Mouse (Mus musculus): ENCODE measurements around the gene Snd1. TPM values are rescaled to one million over a fixed set of nuclear protein-coding genes. Genes with fewer than 3 reads are reported as not detected.

Gene Snd1
- polyA plus RNA-seq, 1 experiment from 2014 or later = 120 TPM

DNA sequence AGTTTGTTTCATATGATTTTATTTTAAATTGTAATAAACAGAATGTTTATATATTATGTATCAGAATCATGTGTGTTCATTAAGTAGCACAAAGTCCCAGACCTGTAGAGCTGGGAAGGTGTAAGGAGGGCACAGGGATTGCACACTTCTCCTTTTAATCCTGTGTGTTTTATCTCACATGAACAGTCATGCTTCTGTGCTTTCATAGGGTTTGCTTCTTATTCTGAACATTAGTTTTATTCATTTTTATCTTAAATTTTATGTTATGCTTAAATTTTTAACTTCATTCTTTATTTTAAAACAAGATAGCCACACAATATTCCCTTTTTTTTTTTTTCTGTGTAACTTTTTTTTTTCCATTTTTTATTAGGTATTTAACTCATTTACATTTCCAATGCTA is 170.3 kb downstream of the Snd1 start:
- ATAC-seq (ENCODE audit: insufficient number of reproducible peaks, low FRiP score, low TSS enrichment, low read depth) (no peak), DNase-seq (ENCODE audit: low spot score) (no peak)
- Histone ChIP-seq H3K36me3 (ENCODE audit: control insufficient read depth, insufficient read depth, low read length) (no peaks in the 10 kb centered on the region), H3K4me2 (ENCODE audit: low read depth, severe bottlenecking) (no peak overlapping the region), H3K9ac (ENCODE audit: low read length) (no peak overlapping the region), H3K4me3 (ENCODE audit: low read depth, low read length) (no peak overlapping the region), H3K4me1 (ENCODE audit: control insufficient read depth, insufficient read depth, low read length) (no peaks in the 10 kb centered on the region), H3K27me3 (ENCODE audit: control insufficient read depth, insufficient read depth, low read length) (no peaks in the 10 kb centered on the region), H3K27ac (replicated peaks; ENCODE audit: low read depth, low read length) (no peak overlapping the region), H3K9me3 (ENCODE audit: control insufficient read depth, low read length) (no peaks in the 10 kb centered on the region)

GRCm38 (mm10) chr6:28656511-28656910 is 181.6 kb downstream of the Snd1 start:
- 97% methylated on average over 5 of the region's 5 CpGs for WGBS
- ATAC-seq (ENCODE audit: insufficient number of reproducible peaks, low FRiP score, low TSS enrichment, low read depth) (no peak), DNase-seq (ENCODE audit: low spot score) (no peak)
- Histone ChIP-seq H3K27ac (replicated peaks; ENCODE audit: low read depth, low read length) (no peak overlapping the region), H3K9ac (ENCODE audit: low read length) (no peak overlapping the region), H3K36me3 (ENCODE audit: control insufficient read depth, insufficient read depth, low read length) (peaks cover under 1% of the 10 kb centered on the region; the same call in 1 of the 2 replicates), H3K9me3 (ENCODE audit: control insufficient read depth, low read length) (no peaks in the 10 kb centered on the region), H3K27me3 (ENCODE audit: control insufficient read depth, insufficient read depth, low read length) (no peaks in the 10 kb centered on the region), H3K4me3 (ENCODE audit: low read depth, low read length) (no peak overlapping the region), H3K4me2 (ENCODE audit: low read depth, severe bottlenecking) (no peak overlapping the region), H3K4me1 (ENCODE audit: control insufficient read depth, insufficient read depth, low read length) (no peaks in the 10 kb centered on the region)

DNA sequence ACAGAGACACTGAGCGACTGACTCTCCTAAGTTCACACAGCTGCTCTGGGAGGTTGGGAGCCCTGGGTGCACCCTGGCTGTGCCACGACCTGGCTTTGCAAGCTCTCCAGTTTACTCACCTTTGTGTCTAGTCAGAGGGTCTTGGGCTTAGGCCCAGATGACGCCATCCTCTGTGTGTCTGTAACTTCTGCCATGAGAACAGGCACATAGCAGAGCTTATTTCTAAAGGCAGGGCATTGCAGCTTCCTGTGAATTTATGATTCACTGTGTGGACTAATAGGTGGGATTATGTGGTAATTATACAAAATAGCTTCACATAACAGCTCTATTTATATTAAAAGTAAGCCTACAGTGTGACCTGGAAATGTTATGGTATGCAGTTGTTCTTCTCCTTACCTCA is 188.1 kb downstream of the Snd1 start:
- H3K9ac ChIP-seq (ENCODE audit: low read length) = no peak overlapping the region
- 82% methylated on average over 3 of the region's 3 CpGs for WGBS
- no peaks in the 10 kb centered on the region for H3K27me3 ChIP-seq (ENCODE audit: control insufficient read depth, insufficient read depth, low read length)
- no peak overlapping the region for H3K27ac ChIP-seq (replicated peaks; ENCODE audit: low read depth, low read length)
- H3K4me2 ChIP-seq (ENCODE audit: low read depth, severe bottlenecking) = no peak overlapping the region
- no peaks in the 10 kb centered on the region for H3K4me1 ChIP-seq (ENCODE audit: control insufficient read depth, insufficient read depth, low read length)
- no peaks in the 10 kb centered on the region for H3K9me3 ChIP-seq (ENCODE audit: control insufficient read depth, low read length)
- ATAC-seq (ENCODE audit: insufficient number of reproducible peaks, low FRiP score, low TSS enrichment, low read depth) = no peak
- H3K4me3 ChIP-seq (ENCODE audit: low read depth, low read length) = no peak overlapping the region
- H3K36me3 ChIP-seq (ENCODE audit: control insufficient read depth, insufficient read depth, low read length) = peaks cover 2% of the 10 kb centered on the region; the same call in 1 of the 2 replicates
- no peak for DNase-seq (ENCODE audit: low spot score)

DNA sequence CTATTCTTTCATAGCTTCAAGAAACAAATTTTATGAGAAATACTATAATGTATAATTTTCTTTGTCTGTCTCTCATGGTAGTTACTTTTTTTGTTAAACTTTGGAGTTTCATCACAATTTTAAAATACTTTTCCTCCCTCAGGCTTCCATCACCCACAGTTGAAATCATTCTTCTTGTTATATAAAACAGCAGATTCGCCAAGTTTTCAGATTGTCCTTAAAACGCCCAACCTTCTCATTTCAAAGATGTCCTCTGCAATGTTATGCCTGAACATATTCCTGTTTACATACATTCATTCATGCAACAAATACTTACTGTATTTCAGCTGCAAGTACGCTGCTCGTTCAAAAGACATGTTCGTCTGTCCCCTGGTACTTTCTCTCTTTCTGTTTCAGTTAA is 188.7 kb downstream of the Snd1 start:
- Histone ChIP-seq H3K9me3 (ENCODE audit: control insufficient read depth, low read length) (no peaks in the 10 kb centered on the region), H3K27me3 (ENCODE audit: control insufficient read depth, insufficient read depth, low read length) (no peaks in the 10 kb centered on the region), H3K36me3 (ENCODE audit: control insufficient read depth, insufficient read depth, low read length) (peaks cover 4% of the 10 kb centered on the region; the same call in 1 of the 2 replicates), H3K9ac (ENCODE audit: low read length) (no peak overlapping the region), H3K27ac (replicated peaks; ENCODE audit: low read depth, low read length) (no peak overlapping the region), H3K4me2 (ENCODE audit: low read depth, severe bottlenecking) (no peak overlapping the region), H3K4me3 (ENCODE audit: low read depth, low read length) (no peak overlapping the region), H3K4me1 (ENCODE audit: control insufficient read depth, insufficient read depth, low read length) (no peaks in the 10 kb centered on the region)
- DNase-seq (ENCODE audit: low spot score) (no peak), ATAC-seq (ENCODE audit: insufficient number of reproducible peaks, low FRiP score, low TSS enrichment, low read depth) (no peak)
- 96% methylated on average over 5 of the region's 5 CpGs for WGBS

DNA sequence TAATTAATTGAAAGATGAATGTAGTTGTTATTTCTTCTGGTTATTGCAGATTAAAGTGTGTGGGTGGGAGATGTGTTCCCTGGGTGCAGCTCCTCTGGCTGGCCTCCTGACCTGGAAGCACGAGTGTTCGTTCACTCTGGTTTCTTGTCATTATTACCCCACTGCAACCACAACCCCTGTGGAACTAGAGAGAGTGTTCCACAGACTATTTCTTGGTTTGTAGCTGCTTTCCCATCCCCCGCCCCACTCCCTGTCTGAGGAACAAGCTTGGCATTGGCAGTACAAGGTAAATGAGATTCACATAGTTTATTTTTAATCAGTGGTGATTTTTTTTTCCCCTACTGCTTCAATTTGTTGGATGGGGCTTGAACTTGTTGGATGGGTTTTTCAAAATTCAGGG is 189.8 kb downstream of the Snd1 start:
- Histone ChIP-seq H3K4me3 (ENCODE audit: low read depth, low read length) (no peak overlapping the region), H3K36me3 (ENCODE audit: control insufficient read depth, insufficient read depth, low read length) (peaks cover 4% of the 10 kb centered on the region; the same call in 1 of the 2 replicates), H3K4me2 (ENCODE audit: low read depth, severe bottlenecking) (no peak overlapping the region), H3K9me3 (ENCODE audit: control insufficient read depth, low read length) (no peaks in the 10 kb centered on the region), H3K4me1 (ENCODE audit: control insufficient read depth, insufficient read depth, low read length) (no peaks in the 10 kb centered on the region), H3K27ac (replicated peaks; ENCODE audit: low read depth, low read length) (no peak overlapping the region), H3K9ac (ENCODE audit: low read length) (no peak overlapping the region), H3K27me3 (ENCODE audit: control insufficient read depth, insufficient read depth, low read length) (no peaks in the 10 kb centered on the region)
- DNase-seq (ENCODE audit: low spot score) (no peak), ATAC-seq (ENCODE audit: insufficient number of reproducible peaks, low FRiP score, low TSS enrichment, low read depth) (no peak)
- 91% methylated on average over 3 of the region's 3 CpGs for WGBS

- ATAC-seq (ENCODE audit: insufficient number of reproducible peaks, low FRiP score, low TSS enrichment, low read depth) = no peak
Observed at GRCm38 (mm10) chr6:28667586-28667985, 192.6 kb downstream of the Snd1 start.

GRCm38 (mm10) chr6:28669251-28669650 is 194.3 kb downstream of the Snd1 start:
- 0 out of 2 replicates have a peak, but pooled peaks cover 2% of the 10 kb centered on the region for H3K36me3 ChIP-seq (ENCODE audit: control insufficient read depth, insufficient read depth, low read length)
- H3K27ac ChIP-seq (replicated peaks; ENCODE audit: low read depth, low read length) = no peak overlapping the region
- DNase-seq (ENCODE audit: low spot score) (no peak), ATAC-seq (ENCODE audit: insufficient number of reproducible peaks, low FRiP score, low TSS enrichment, low read depth) (no peak)
- no peaks in the 10 kb centered on the region for H3K9me3 ChIP-seq (ENCODE audit: control insufficient read depth, low read length)
- no peak overlapping the region for H3K9ac ChIP-seq (ENCODE audit: low read length)
- H3K4me1 ChIP-seq (ENCODE audit: control insufficient read depth, insufficient read depth, low read length) = no peaks in the 10 kb centered on the region
- no peak overlapping the region for H3K4me3 ChIP-seq (ENCODE audit: low read depth, low read length)
- H3K27me3 ChIP-seq (ENCODE audit: control insufficient read depth, insufficient read depth, low read length) = no peaks in the 10 kb centered on the region
- no peak overlapping the region for H3K4me2 ChIP-seq (ENCODE audit: low read depth, severe bottlenecking)
- 95% methylated on average over 5 of the region's 5 CpGs for WGBS

More at GRCm38 (mm10) chr6:28667586-28667985, 192.6 kb downstream of the Snd1 start:
- H3K9me3 ChIP-seq (ENCODE audit: control insufficient read depth, low read length) = no peaks in the 10 kb centered on the region
- 0 out of 2 replicates have a peak, but pooled peaks cover 2% of the 10 kb centered on the region for H3K36me3 ChIP-seq (ENCODE audit: control insufficient read depth, insufficient read depth, low read length)
- DNase-seq (ENCODE audit: low spot score) = no peak
- no peak overlapping the region for H3K27ac ChIP-seq (replicated peaks; ENCODE audit: low read depth, low read length)
- no peaks in the 10 kb centered on the region for H3K4me1 ChIP-seq (ENCODE audit: control insufficient read depth, insufficient read depth, low read length)
- 84% methylated on average over 1 of the region's 1 CpGs for WGBS
- H3K4me2 ChIP-seq (ENCODE audit: low read depth, severe bottlenecking) = no peak overlapping the region
- no peak overlapping the region for H3K4me3 ChIP-seq (ENCODE audit: low read depth, low read length)
- H3K9ac ChIP-seq (ENCODE audit: low read length) = no peak overlapping the region
- no peaks in the 10 kb centered on the region for H3K27me3 ChIP-seq (ENCODE audit: control insufficient read depth, insufficient read depth, low read length)

- 79% methylated on average over 1 of the region's 1 CpGs for WGBS
- Histone ChIP-seq H3K27me3 (ENCODE audit: control insufficient read depth, insufficient read depth, low read length) (no peaks in the 10 kb centered on the region), H3K4me2 (ENCODE audit: low read depth, severe bottlenecking) (no peak overlapping the region), H3K27ac (replicated peaks; ENCODE audit: low read depth, low read length) (no peak overlapping the region), H3K9me3 (ENCODE audit: control insufficient read depth, low read length) (no peaks in the 10 kb centered on the region), H3K4me3 (ENCODE audit: low read depth, low read length) (no peak overlapping the region), H3K9ac (ENCODE audit: low read length) (no peak overlapping the region), H3K4me1 (ENCODE audit: control insufficient read depth, insufficient read depth, low read length) (no peaks in the 10 kb centered on the region), H3K36me3 (ENCODE audit: control insufficient read depth, insufficient read depth, low read length) (0 out of 2 replicates have a peak, but pooled peaks cover 2% of the 10 kb centered on the region)
- ATAC-seq (ENCODE audit: insufficient number of reproducible peaks, low FRiP score, low TSS enrichment, low read depth) (no peak), DNase-seq (ENCODE audit: low spot score) (no peak)
Observed at GRCm38 (mm10) chr6:28672388-28672787, 197.4 kb downstream of the Snd1 start.

DNA sequence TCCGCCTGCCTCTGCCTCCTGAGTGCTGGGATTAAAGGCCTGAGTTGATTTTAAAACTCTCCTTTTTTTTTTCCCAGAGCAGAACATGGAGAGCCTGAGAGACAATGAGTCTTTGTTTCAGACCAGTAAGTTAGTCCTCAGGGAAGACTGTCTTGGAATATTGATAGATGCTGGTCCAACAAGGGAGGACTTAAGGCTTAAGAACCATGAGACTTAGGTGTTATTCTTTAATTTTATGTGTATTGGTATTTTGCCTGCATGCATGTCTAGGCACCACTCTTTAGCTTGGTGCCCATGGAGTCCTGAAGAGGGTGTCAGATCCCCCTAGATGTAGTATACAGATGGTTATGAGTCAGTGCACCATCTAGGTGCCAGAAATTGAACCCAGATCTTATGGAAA is 199.7 kb downstream of the Snd1 start:
- 95% methylated on average over 1 of the region's 1 CpGs for WGBS
- Histone ChIP-seq H3K9ac (ENCODE audit: low read length) (no peak overlapping the region), H3K4me3 (ENCODE audit: low read depth, low read length) (no peak overlapping the region), H3K36me3 (ENCODE audit: control insufficient read depth, insufficient read depth, low read length) (no peaks in the 10 kb centered on the region), H3K4me1 (ENCODE audit: control insufficient read depth, insufficient read depth, low read length) (no peaks in the 10 kb centered on the region), H3K27me3 (ENCODE audit: control insufficient read depth, insufficient read depth, low read length) (no peaks in the 10 kb centered on the region), H3K27ac (replicated peaks; ENCODE audit: low read depth, low read length) (no peak overlapping the region), H3K4me2 (ENCODE audit: low read depth, severe bottlenecking) (no peak overlapping the region), H3K9me3 (ENCODE audit: control insufficient read depth, low read length) (no peaks in the 10 kb centered on the region)
- ATAC-seq (ENCODE audit: insufficient number of reproducible peaks, low FRiP score, low TSS enrichment, low read depth) (no peak), DNase-seq (ENCODE audit: low spot score) (no peak)
